Mouse (Mus musculus): ENCODE measurements at regions not wholly inside any gene's neighbourhood (a gene's known extent, or its start where the extent isn't known, plus 50 kb on each side); places are given as distances from the start of the nearest gene placed in this dataset.
A peak's percentile ranks its signal among the peaks of the same experiment; 100 is the strongest.

GRCm38 (mm10) chr6:58752496-58752895, 78.8 kb upstream of the Herc3 start:
- DNase-seq = no peak

GRCm38 (mm10) chr6:58756309-58757015, 74.8 kb upstream of the Herc3 start:
- no peak for DNase-seq

- no peak for DNase-seq
Measured at GRCm38 (mm10) chr6:58757339-58757738, 73.9 kb upstream of the Herc3 start.

GRCm38 (mm10) chr6:58770654-58771218, 60.5 kb upstream of the Herc3 start:
- peak; percentile 77 for DNase-seq

GRCm38 (mm10) chr6:58772014-58772413, 59.3 kb upstream of the Herc3 start:
- no peak for DNase-seq

Data from thymus, postnatal 4 days (tissue).